10 mouse cellular contexts compared by ENCODE assay signal in genomic region chr4:41676248-41677005, GRCm38 (mm10). TPM values are rescaled to one million over a fixed set of nuclear protein-coding genes. Genes with fewer than 3 reads are reported as not detected.
DNase-seq lines count a peak whose midpoint lies in the region; ATAC-seq lines count a peak whose summit lies in the region.
"Had no signal": no experiment of that assay in that cellular context is flagged by ENCODE, and none has a peak within 500 bp of the region (broad histone marks: within the 10 kb centered on the region; RNA-seq: fewer than 3 reads in every experiment).

No protein-coding gene starts in this region.

- no peaks in the 10 kb centered on the region for H3K9me3 ChIP-seq in lung, embryonic 16.5 days (ENCODE audit: control insufficient read depth, low read length)
- no peaks in the 10 kb centered on the region for H3K9me3 ChIP-seq in forebrain, embryonic 15.5 days
- no peaks in the 10 kb centered on the region for H3K9me3 ChIP-seq in neural tube, embryonic 14.5 days (ENCODE audit: control insufficient read depth, low read length)
- H3K9me3 ChIP-seq: limb, embryonic 13.5 days had no signal

- no peak for DNase-seq in cerebellum, adult 11 months
- no peak for DNase-seq in lung, postnatal 25 days (ENCODE audit: low spot score)
- DNase-seq in urinary bladder, postnatal 36 days (ENCODE audit: low spot score in 2 of 2) = no peak
- no peak for DNase-seq in embryo, embryonic 10.5 days (ENCODE audit: low spot score)
- DNase-seq: thymus, postnatal 36 days had no signal

- peak overlapping the region; percentile 55 for H3K27ac ChIP-seq in lung, embryonic 16.5 days (ENCODE audit: low read length)
- peak overlapping the region; percentile 58 for H3K27ac ChIP-seq in forebrain, embryonic 15.5 days (replicated peaks)
- no peak overlapping the region; the same call in 1 of the 2 replicates for H3K27ac ChIP-seq in neural tube, embryonic 14.5 days (ENCODE audit: low read depth, low read length)
- H3K27ac ChIP-seq: limb, embryonic 13.5 days had no signal

- no peak overlapping the region for H3K4me2 ChIP-seq in lung, embryonic 16.5 days (ENCODE audit: low read depth, low read length)
- no peak overlapping the region; the same call in 1 of the 2 replicates for H3K4me2 ChIP-seq in forebrain, embryonic 15.5 days (replicated peaks)
- no peak overlapping the region for H3K4me2 ChIP-seq in neural tube, embryonic 14.5 days (ENCODE audit: low read depth, low read length)
- H3K4me2 ChIP-seq: limb, embryonic 13.5 days had no signal

- H3K4me1 ChIP-seq in lung, embryonic 16.5 days (replicated peaks; ENCODE audit: control insufficient read depth, insufficient read depth, low read length) = peaks cover 41% of the 10 kb centered on the region
- H3K4me1 ChIP-seq in forebrain, embryonic 15.5 days = peaks cover 84% of the 10 kb centered on the region
- H3K4me1 ChIP-seq in neural tube, embryonic 14.5 days (ENCODE audit: control insufficient read depth, insufficient read depth, low read length) = peaks cover 52% of the 10 kb centered on the region

- H3K27me3 ChIP-seq in lung, embryonic 16.5 days (ENCODE audit: control insufficient read depth, insufficient read depth, low read depth, low read length) = no peaks in the 10 kb centered on the region
- H3K27me3 ChIP-seq in forebrain, embryonic 15.5 days = no peaks in the 10 kb centered on the region
- no peaks in the 10 kb centered on the region for H3K27me3 ChIP-seq in neural tube, embryonic 14.5 days (ENCODE audit: control insufficient read depth, insufficient read depth, low read length)

- no peak overlapping the region for H3K4me3 ChIP-seq in lung, embryonic 16.5 days (ENCODE audit: low read length)
- no peak overlapping the region for H3K4me3 ChIP-seq in forebrain, embryonic 15.5 days
- no peak overlapping the region for H3K4me3 ChIP-seq in neural tube, embryonic 14.5 days (ENCODE audit: low read depth, low read length)
- H3K4me3 ChIP-seq: limb, embryonic 13.5 days had no signal

- peak; percentile 21 for ATAC-seq in cerebellum, adult (ENCODE audit: insufficient number of reproducible peaks, low FRiP score, low TSS enrichment)
- ATAC-seq in lung, embryonic 16.5 days (ENCODE audit: low read depth) = no peak
- no peak for ATAC-seq in forebrain, embryonic 15.5 days (replicated peaks)
- ATAC-seq in neural tube, embryonic 14.5 days (ENCODE audit: low read depth) = no peak

- 41% methylated on average over 17 of the region's 17 CpGs for WGBS in lung, embryonic 16.5 days
- WGBS in forebrain, embryonic 15.5 days = 39% methylated on average over 17 of the region's 17 CpGs
- WGBS in neural tube, embryonic 14.5 days = 68% methylated on average over 16 of the region's 17 CpGs

- H3K9ac ChIP-seq in lung, embryonic 16.5 days (ENCODE audit: low read length) = no peak overlapping the region
- H3K9ac ChIP-seq in forebrain, embryonic 15.5 days (replicated peaks) = 0 out of 2 replicates have a peak overlapping the region, but pooled peaks have one; percentile 22
- 0 out of 2 replicates have a peak overlapping the region, but pooled peaks have one; percentile 21 for H3K9ac ChIP-seq in neural tube, embryonic 14.5 days (replicated peaks; ENCODE audit: low read depth, low read length)
- H3K9ac ChIP-seq: limb, embryonic 13.5 days had no signal

- no peaks in the 10 kb centered on the region for H3K36me3 ChIP-seq in lung, embryonic 16.5 days (ENCODE audit: control insufficient read depth, insufficient read depth, low read length)
- H3K36me3 ChIP-seq in forebrain, embryonic 15.5 days = no peaks in the 10 kb centered on the region
- no peaks in the 10 kb centered on the region for H3K36me3 ChIP-seq in neural tube, embryonic 14.5 days (ENCODE audit: control insufficient read depth, insufficient read depth, low read length)
- H3K36me3 ChIP-seq: limb, embryonic 13.5 days had no signal

RNA-seq across cellular contexts. Expression of gene Cntfr, which starts 20.5 kb away (rescaled TPM):
- 6.9 and 8.4 TPM in 2 replicates for polyA plus RNA-seq in lung, embryonic 16.5 days (2015; fragmentation: Nextera tagmentation; extraction: Ambion mirVana)
- 15.8 and 16.6 TPM in 2 replicates for polyA plus RNA-seq in forebrain, embryonic 15.5 days (2015; fragmentation: Nextera tagmentation; extraction: Ambion mirVana)
- 15.6 and 19.9 TPM in 2 replicates for polyA plus RNA-seq in neural tube, embryonic 14.5 days (2014; fragmentation: Nextera tagmentation; extraction: Ambion mirVana)

RNA-seq across cellular contexts. Expression of gene Il11ra1, which starts 23.4 kb away (rescaled TPM):
- polyA plus RNA-seq in lung, embryonic 16.5 days (2015; fragmentation: Nextera tagmentation; extraction: Ambion mirVana) = 111 and 120 TPM in 2 replicates
- polyA plus RNA-seq in forebrain, embryonic 15.5 days (2015; fragmentation: Nextera tagmentation; extraction: Ambion mirVana) = 23.8 and 26.4 TPM in 2 replicates
- polyA plus RNA-seq in neural tube, embryonic 14.5 days (2014; fragmentation: Nextera tagmentation; extraction: Ambion mirVana) = 26.2 and 47.2 TPM in 2 replicates

RNA-seq across cellular contexts. Expression of gene Enho, which starts 36.3 kb away (rescaled TPM):
- 7.8 and 8.1 TPM in 2 replicates for polyA plus RNA-seq in lung, embryonic 16.5 days (2015; fragmentation: Nextera tagmentation; extraction: Ambion mirVana)
- polyA plus RNA-seq in forebrain, embryonic 15.5 days (2015; fragmentation: Nextera tagmentation; extraction: Ambion mirVana) = 58.3 and 66.4 TPM in 2 replicates
- 109 and 134 TPM in 2 replicates for polyA plus RNA-seq in neural tube, embryonic 14.5 days (2014; fragmentation: Nextera tagmentation; extraction: Ambion mirVana)

RNA-seq across cellular contexts. Expression of gene Rpp25l, which starts 36.9 kb away (rescaled TPM):
- polyA plus RNA-seq in lung, embryonic 16.5 days (2015; fragmentation: Nextera tagmentation; extraction: Ambion mirVana) = 80.5 and 85.0 TPM in 2 replicates
- 58.0 and 70.0 TPM in 2 replicates for polyA plus RNA-seq in forebrain, embryonic 15.5 days (2015; fragmentation: Nextera tagmentation; extraction: Ambion mirVana)
- 61.3 and 65.5 TPM in 2 replicates for polyA plus RNA-seq in neural tube, embryonic 14.5 days (2014; fragmentation: Nextera tagmentation; extraction: Ambion mirVana)

RNA-seq across cellular contexts. Expression of gene Dctn3, which starts 46.5 kb away (rescaled TPM):
- polyA plus RNA-seq in lung, embryonic 16.5 days (2015; fragmentation: Nextera tagmentation; extraction: Ambion mirVana) = 137 and 156 TPM in 2 replicates
- 304 and 307 TPM in 2 replicates for polyA plus RNA-seq in forebrain, embryonic 15.5 days (2015; fragmentation: Nextera tagmentation; extraction: Ambion mirVana)
- 259 and 281 TPM in 2 replicates for polyA plus RNA-seq in neural tube, embryonic 14.5 days (2014; fragmentation: Nextera tagmentation; extraction: Ambion mirVana)
